Mouse (Mus musculus) layer of hippocampus, postnatal 10 days (tissue): Measurements from ENCODE around the gene Lrrc8e. TPM values are rescaled to one million over a fixed set of nuclear protein-coding genes. Genes with fewer than 3 reads are reported as not detected.

ENCODE experiments used
- DNase-seq, 2 experiments: peaks; one replicate each; pipeline ENCODE4 v3.0.0; 2021; ENCODE audit warnings: low spot score in 2 of 2
- total RNA-seq, 2 experiments: library from RNA; stranded (reverse); gene quantifications; 2 replicates each; pipeline ENCODE4 v1.2.3; 2021

The Lrrc8e gene
- total RNA-seq, 2 experiments from 2014 or later = not detected

DNA sequence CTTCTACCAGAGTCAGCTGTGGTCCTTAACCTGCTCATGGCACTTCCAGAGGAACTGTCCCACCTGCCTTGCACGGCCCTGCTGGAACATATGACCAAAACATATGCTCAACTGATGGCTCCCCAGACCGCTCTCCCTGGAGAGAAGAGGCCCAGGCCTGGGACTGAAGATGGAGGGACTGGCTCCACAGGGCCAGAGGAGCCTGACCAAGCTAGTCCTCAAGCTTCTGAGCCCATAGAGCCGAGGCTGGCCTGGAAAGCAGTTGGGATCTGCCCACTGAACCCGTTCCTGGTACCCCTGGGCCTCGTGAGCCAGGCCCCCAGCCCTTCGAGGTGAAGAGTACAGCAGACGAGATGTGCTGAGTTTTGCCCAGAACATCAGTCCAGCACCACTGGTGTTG, 28.8 kb downstream of the Lrrc8e start:
- peak in 1 of 2 experiments; percentile 22 for DNase-seq

DNA sequence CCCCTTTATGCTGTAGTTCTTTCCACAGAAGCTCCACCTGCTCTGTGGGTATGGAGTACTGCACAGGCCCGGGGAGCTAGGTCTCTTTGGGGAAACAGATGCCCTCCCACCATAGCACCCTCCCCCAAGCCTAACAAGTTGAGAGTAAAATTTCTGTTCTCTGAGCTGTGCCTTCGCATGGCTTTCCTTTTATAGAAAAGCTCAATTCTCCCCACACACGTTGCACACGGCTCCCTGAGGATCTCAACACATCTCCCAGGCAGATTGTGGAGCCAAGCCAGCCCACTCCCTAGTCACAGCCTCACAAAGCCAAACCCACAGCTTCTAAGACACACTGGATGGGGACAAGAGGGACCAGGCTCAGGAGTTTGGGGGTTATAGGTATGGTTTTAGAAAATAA, 30.3 kb downstream of the Lrrc8e start:
- peak; percentile 77 to 78 for DNase-seq

DNA sequence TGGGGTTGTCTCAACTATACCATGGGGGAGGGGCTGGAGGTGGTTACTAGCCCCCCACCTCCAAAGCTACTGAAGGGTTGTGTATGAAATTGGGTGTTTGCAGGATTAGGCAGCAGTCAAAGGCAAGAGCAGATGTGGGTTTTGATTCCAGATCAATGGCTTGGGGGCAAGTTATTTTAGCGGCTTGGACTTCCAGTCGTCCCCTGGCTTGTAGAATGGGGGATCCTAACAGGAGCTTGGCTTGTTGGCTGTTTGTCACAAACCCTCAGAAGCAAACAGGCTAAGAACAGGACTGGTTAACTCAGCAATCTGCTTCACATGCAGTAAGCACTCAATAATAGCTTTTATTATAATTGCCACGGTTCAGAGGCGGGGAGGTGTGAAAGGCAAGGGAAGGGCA, 30.7 kb downstream of the Lrrc8e start:
- no peak for DNase-seq

DNA sequence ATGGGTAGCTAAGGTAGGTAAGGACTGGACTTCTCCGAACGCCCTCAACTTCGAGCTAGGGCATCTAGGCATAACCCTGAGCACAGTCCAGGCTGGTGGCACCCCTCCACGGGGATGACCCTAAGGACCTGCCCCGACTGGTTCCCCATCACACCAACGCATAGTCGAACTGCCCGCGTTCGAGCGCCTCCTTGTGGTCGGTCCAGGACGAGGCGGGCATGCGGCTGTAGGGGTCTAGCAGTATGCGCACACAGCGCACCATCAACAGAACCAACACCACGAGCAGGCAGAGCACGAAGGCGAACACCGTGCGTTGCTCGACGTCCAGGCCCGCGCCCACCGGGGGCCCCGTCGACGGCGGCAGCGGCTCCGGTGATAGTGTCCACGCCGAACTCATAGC, 31.6 kb downstream of the Lrrc8e start:
- DNase-seq = peak; percentile 90 to 94

DNA sequence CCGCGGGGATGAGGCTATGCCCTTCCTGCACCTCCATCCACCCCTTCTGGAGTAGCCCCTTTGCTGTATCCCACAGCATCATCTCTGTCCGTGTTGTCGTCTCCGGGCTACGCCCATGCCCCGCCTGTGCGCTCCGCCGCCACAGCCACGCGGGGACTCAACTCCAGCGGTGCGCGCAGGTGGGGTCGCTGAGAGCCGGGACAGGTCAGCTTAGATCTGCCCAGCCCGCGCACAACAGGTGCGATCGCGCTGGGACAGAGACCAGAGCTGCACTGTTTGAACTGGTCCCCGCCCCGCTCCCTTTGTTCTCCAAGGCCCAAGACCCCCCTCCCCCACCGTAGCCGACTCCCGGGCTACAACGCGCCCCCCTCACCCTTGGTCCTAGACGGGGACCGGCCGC, 32.1 kb downstream of the Lrrc8e start:
- DNase-seq = peak in 1 of 2 experiments; percentile 65

DNA sequence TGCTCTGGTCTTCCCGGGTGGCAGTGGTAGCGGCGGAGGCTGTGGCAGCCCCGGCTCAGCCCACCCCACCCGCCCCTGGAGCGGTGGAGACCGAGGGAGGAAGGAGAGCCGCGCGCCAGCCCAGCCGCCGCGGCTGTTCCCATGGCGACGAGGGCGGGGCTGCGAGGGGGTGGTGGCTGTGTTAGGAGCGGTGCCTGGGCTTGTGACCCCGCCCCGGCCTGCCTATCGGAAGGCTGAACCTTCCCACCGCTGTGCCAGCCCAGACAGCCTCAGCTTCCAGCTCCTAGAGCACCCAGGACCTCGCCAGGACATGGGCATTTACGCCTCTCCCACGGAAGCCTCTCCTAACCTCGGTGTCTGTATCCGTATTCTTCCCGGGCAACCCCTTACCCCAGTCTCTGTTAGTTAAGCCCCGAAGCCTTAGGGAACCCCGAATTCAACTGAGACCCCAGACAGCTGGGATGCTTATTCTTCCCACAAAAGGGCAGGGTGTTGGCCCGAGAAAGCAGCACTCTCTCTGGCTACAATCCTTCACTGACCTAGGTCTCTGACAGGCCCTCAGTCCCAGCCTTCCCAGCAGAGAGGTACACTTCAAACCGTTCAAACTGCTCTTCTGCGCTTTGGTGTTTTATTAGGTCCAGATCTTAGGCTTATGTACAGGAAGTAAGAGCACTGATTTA, 32.6 kb downstream of the Lrrc8e start, which contains the start of gene Ctxn1:
TSS of gene Ctxn1 (minus strand) at position 150 of the 680 bp plus-strand sequence.
- peak; percentile 92 to 96 for DNase-seq

DNA sequence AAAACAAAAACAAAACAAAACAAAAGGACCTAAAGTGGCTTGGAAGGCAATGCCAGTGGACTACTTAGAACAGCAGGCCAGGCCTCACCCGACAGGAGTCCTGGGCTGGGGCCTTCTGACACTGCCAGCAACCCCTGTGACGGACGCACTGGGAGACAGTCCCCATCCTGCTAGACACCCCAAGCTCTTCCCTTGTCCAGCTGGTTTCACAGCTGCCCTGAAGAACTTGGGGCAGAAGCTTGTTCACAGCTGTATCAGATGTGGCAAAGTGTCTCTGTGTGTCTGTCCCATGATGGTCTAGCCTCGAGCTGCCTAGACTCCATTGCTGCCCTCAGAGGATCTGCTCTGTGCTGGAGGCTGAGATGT, 33.2 kb downstream of the Lrrc8e start:
- DNase-seq = no peak

DNA sequence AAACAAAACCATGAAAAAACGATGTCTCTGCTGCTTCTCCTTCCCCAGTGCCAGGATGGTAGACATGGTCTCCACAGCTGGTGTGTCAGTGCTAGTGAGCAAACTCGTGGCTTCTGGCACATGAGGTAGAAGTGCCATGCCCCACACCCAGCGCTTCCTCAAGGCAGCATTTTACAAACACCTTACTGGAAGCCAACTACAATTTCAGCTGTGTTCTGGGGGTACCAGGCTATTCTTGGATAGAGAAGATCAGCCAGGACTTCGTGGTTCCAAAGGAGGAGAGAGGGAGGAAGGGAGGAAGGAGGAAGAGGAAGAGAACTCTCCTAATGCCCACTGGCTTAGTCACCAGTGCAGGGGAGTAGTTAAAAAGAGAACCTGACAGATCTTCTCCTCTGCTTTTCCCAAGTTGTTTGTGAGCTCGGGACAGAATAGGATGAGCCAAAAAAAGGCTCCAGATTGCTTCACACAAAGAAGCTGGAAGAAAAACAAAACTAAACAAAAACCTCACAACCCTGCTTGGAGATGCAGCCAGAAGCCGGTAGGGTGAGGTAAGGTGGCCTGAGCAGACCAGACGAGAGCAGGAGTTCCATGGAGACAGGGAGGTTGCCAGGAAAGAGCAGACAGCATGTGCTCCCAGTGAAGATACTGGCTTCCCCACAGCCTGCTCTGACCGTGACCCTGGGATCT, 36.6 kb downstream of the Lrrc8e start:
- peak in 1 of 2 experiments; percentile 9 for DNase-seq

DNA sequence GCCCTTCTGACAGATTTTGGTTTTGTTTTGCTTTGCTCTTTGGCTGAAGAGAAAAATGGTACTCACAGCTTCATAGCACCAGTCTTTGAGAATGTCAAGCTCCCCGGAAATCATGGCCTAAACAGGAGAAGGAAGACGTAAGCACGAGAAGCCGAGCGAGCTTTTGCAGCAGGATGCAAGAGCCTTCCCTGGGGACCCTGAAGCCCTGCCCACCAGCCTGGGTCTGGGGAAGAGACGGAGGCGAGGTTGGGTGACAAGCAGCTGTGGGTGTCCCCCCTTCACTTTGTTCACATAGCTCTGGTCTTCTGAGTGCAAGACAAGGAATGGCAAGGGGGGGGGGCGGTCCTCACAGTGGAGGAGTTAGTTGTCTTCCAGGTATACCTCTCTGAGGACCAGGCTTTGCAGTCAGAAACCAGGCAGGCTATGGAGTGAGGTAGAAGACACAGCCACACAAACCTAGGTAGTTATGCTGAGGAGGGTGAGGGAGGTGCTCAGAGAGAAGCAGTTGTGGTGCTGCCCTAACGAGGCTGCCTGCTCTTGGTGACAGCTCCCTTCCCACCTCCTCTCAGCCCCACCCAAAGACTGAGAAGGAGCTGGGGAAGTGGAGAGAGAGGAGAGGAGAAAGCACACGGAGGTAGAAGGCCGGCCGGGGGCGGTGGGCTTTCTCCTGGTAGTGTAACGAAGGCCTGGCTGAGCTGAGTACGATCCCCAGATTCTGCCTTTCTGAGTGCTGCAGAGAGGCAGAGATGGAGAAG, 38.7 kb downstream of the Lrrc8e start:
- peak in 1 of 2 experiments; percentile 7 for DNase-seq

DNA sequence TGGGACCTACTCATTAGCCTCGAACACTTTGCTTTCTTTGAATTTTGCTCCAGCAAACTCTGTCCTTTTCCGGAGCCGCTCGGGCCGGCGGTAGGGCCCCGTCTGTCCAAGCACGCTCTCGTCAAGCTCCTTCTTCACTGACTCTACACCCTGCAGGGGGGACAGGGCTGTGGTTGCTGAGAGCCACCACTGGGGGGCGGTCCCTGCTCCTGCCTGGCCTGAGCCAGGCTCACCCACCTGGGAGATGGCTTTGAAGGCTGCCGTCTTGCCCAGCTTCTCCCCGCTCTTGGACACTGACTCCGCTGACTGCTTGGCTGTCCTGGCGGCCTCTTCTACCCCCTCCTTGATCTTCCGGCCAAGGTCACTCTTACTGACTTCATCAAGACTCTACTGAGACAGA, 41.0 kb downstream of the Lrrc8e start:
- DNase-seq = peak in 1 of 2 experiments; percentile 45

DNA sequence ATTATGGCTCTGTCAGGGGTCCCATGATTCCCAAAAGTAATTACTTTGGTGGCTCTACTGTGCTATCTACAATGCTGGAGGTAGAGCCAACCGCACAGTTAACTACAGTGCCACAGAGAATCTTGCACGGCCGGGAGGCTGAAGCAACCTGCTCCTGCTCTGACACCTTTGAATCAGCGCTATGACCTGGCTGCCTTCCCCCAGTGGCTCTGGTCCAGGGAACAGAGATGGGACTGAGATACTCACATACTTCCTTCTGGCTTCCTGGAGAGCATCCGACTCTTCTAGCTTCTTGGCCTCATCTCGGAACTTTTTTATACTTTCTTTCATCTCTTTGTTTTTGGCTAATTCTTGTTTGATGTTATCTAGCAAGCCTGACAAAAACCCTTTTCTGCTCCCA, 43.0 kb downstream of the Lrrc8e start:
- DNase-seq = no peak

DNA sequence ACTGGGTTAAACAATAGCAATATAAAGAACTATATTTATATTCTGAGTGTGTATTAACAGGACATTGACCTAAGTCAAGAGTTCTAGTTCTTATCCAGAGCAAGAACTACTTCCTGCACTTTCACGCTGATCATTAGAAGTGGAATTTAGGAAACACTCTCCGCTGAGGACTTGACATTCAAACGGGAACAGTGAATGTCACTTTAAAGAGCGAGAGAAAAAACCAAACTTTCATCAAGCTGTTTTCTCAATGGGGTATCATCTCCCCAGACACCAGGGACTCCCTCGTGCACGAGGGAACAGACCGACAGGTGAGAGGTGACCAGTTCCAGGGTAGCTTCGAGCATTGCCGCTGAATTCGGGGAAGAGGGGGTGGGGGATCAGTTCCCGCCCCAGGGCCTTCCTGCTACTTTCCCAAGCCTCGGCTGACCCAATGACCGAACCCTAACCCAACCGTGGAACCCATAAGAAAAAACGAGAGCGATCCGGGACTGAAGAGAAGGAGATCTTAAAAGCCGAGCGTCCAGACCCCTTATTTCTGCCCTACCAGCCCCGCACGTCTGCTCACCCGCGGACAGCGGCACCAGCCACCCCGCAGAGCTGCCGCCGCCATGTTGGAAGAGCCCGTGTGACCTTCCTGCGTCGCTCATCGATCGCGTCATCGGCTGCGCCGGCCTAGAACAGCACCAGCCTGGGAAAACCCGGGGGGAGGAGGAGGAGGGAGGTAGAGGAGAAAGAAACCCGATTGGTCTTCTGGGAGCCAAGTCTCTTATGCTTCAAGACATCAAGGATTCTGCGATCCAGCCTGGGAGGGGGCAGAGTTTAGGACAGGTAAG, 48.9 kb downstream of the Lrrc8e start, which contains the start of gene Timm44:
TSS of gene Timm44 (minus strand) at position 639 of the 836 bp plus-strand sequence.
- DNase-seq = peak; percentile 95

DNA sequence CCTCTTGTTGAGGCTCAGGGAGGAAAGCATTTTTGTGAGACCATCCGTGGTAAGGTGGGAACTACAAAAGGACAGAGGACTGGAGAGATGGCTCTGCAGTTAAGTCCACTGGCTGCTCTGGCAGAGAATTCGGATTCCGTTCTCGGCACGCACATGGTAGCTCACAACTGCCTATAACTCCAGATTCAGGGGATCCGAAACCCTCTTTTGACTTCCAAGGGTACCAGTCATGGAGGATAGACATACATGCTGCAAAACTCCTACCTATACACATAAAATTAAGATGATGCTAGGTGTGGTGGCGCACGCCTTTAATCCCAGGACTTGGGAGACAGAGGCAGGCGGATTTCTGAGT, 49.5 kb downstream of the Lrrc8e start:
- DNase-seq = no peak

Other genes starting within 250 kb of the Lrrc8e start
- gene Cd209f, start 121.0 kb upstream of the Lrrc8e start, total RNA-seq = under 1 TPM in 1 of 2 experiments, not detected in 1; 0.23 TPM
- not detected for gene Cd209g, start 92.7 kb upstream of the Lrrc8e start, total RNA-seq
- 100 to 1,000 TPM; 137 TPM for gene Evi5l, start 60.3 kb upstream of the Lrrc8e start, total RNA-seq
- 10 to 100 TPM; 57.1 to 59.4 TPM for gene Prr36, start 9.4 kb upstream of the Lrrc8e start, total RNA-seq
- 10 to 100 TPM; 66.4 to 69.8 TPM for gene Map2k7, start 11.9 kb downstream of the Lrrc8e start, total RNA-seq
- gene Gm49320, start 12.0 kb downstream of the Lrrc8e start, total RNA-seq = under 1 TPM in 1 of 2 experiments, not detected in 1; 0.73 TPM
- 1 to 10 TPM; 8.3 to 9.8 TPM for gene Tgfbr3l, start 21.4 kb downstream of the Lrrc8e start, total RNA-seq
- 10 to 100 TPM; 27.1 to 31.2 TPM for gene Snapc2, start 26.3 kb downstream of the Lrrc8e start, total RNA-seq
- 100 to 1,000 TPM; 450 to 459 TPM for gene Ctxn1, start 32.4 kb downstream of the Lrrc8e start, total RNA-seq
- gene Timm44, start 49.1 kb downstream of the Lrrc8e start, total RNA-seq = 10 to 100 TPM; 70.8 to 77.2 TPM
- gene Ccl25, start 98.4 kb downstream of the Lrrc8e start, total RNA-seq = 10 to 100 TPM; 23.0 to 24.1 TPM
- gene Elavl1, start 98.6 kb downstream of the Lrrc8e start, total RNA-seq = 10 to 100 TPM; 65.5 to 75.7 TPM